Mouse (Mus musculus) ES-E14 (cell line): ENCODE data around the gene Klhdc8a.

Source experiments
- CHD2 ChIP-seq: IDR thresholded peaks from 2 replicates; pipeline ENCODE4 v1.6.1; 2014; ENCODE audit warnings: mild to moderate bottlenecking, low read depth, low read length, inconsistent platforms
- HCFC1 ChIP-seq: IDR thresholded peaks from 2 replicates; pipeline ENCODE4 v1.6.1; 2012; ENCODE audit warnings: low read length, inconsistent platforms, borderline replicate concordance; ENCODE audit not compliant: insufficient read depth
- MAFK ChIP-seq: IDR thresholded peaks from 2 replicates; pipeline ENCODE4 v1.6.1; 2014; ENCODE audit warnings: mild to moderate bottlenecking, low read depth, low read length, inconsistent platforms; ENCODE audit not compliant: insufficient read depth
- ZC3H11A ChIP-seq: IDR thresholded peaks from 2 replicates; pipeline ENCODE4 v1.6.1; 2012; ENCODE audit warnings: low read depth, mild to moderate bottlenecking, inconsistent platforms, low read length, borderline replicate concordance
- ZNF384 ChIP-seq: IDR thresholded peaks from 2 replicates; pipeline ENCODE4 v1.6.1; 2012; ENCODE audit warnings: low read depth, low read length, inconsistent platforms

DNA sequence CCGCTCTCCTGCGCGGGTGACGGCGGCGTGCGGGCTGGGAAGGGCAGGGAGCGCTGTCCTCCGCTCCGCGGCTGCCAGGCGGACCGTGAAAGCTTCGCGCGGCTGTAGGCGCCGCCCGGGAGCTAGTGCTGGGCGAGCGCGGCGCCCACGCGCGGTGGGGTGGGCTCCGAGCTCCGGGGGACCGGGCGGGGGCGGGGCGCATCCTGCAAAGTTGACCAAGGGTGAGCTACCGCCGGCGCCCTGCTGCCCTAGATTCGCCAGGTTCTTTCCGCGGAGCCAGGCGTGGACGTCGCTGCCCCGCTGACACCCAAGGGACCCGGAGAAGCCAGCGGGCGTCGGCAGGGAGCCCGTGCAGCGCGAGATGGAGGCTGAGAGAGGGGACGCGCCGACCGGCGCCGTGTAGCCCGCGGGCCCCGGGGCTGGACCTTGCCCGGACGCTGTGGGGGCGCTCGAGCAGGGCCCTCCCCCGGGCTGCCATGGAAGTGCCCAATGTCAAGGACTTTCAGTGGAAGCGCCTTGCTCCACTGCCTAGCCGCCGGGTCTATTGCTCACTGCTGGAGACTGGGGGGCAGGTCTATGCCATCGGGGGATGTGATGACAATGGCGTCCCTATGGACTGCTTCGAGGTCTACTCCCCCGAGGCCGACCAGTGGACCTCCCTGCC, 507 bp downstream of the Klhdc8a start:
- TF ChIP-seq HCFC1 (no peak), ZNF384 (no peak), MAFK (no peak), ZC3H11A (no peak), CHD2 (no peak)
